Mouse (Mus musculus) activated CD4-positive, CD25-positive, alpha-beta regulatory T cell, adult 4 months (primary cell): Measurements from ENCODE around the gene Ehd4. TPM values are rescaled to one million over a fixed set of nuclear protein-coding genes. Genes with fewer than 3 reads are reported as not detected.

ENCODE experiments used
- ATAC-seq: one replicate; pipeline ENCODE4 v1.8.0; 2017
- polyA plus RNA-seq, 2 experiments: library from polyadenylated mRNA; unstranded; fragments of 100-300 nt; shearing (Covaris generic); gene quantifications; one replicate each; pipeline ENCODE4 v1.2.1; 2017

The Ehd4 gene
- polyA plus RNA-seq, 2 experiments from 2014 or later: 7.2 to 9.1 TPM

- ATAC-seq: no peak
Measured at GRCm38 (mm10) chr2:120068555-120069465, 85.6 kb downstream of the Ehd4 start.

- no peak for ATAC-seq
Measured at GRCm38 (mm10) chr2:120066224-120066623, 88.2 kb downstream of the Ehd4 start.

DNA sequence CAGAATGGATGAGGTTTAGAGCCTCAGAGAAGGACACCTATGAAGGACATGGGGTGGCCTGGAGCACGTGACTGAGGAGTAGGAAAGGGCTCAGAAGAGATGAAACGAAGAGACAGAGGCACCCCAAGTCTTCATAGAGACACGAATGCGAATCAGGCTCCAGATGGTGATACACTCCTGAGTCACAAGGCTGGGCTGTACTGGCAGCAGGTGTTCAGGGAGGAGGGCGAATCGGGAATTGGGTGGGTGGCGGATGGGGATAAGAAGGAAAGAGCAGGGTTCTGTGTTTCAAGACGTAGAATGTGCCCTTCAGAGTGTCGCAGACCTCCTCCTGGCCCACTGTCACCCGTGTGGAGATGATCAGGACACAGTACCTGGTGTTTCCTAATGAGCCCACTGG, 89.2 kb downstream of the Ehd4 start:
- ATAC-seq: no peak

- no peak for ATAC-seq
Measured at GRCm38 (mm10) chr2:120064639-120065038, 89.8 kb downstream of the Ehd4 start.

DNA sequence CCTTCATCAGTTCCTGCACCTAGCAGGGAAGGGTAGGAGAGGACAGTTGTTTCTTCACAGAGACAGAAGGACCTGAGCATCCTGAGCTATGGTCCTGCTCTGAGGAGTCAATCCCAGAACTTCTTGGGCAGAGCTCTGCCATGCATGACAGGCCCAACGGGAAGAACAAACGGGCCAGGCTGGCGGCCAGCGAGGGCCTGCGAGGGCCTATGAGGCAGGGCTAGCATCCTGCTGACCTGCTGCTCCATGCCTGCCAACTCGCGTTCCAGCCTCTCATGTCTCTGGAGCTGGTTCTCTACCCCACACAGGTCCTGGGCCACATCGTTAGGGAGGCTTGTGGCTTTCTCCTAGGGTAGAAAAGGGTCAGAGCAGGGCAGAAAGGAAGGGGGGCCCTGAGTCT, 92.2 kb downstream of the Ehd4 start:
- no peak for ATAC-seq

DNA sequence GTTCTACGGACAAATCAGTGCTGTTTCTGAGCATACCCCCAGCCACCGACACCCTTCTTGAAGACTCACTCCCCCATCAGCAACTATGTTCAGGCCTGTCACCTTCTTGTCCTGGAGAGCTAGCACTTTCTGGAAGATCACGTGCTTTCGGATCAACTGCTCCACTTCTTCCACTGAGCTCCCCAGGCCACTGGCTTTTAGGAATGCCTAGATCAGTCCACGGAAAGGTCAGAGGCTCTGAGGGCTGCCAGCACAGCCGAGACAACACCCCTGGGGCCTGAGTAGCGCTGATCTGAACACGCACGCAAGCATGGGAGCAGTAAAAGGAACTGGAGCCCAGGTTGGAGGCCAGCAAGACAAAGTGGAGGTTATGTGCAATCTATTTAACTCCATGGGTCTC, 93.8 kb downstream of the Ehd4 start:
- no peak for ATAC-seq

- ATAC-seq: no peak
Measured at GRCm38 (mm10) chr2:120060190-120060589, 94.2 kb downstream of the Ehd4 start.

- no peak for ATAC-seq
Measured at GRCm38 (mm10) chr2:120059466-120059865, 94.9 kb downstream of the Ehd4 start.

DNA sequence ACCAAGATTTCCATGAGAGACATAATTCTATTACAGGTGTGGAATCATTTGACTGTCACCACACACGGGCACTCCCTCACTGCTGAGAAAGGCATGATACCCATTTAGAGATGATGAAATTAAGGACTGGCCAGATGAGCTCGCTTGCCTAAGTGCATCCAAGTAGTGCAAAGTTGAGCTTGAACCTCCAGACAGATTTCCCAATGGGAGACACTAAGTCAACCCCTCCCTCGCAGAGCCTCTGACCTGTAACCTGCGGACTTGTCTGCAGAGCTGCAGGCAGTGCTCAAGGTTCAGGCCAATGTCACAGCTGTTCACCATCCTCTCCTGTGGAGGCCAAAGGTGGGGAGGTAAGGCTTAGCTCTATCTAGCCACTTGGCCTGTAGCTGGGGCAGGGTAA, 95.6 kb downstream of the Ehd4 start:
- no peak for ATAC-seq

DNA sequence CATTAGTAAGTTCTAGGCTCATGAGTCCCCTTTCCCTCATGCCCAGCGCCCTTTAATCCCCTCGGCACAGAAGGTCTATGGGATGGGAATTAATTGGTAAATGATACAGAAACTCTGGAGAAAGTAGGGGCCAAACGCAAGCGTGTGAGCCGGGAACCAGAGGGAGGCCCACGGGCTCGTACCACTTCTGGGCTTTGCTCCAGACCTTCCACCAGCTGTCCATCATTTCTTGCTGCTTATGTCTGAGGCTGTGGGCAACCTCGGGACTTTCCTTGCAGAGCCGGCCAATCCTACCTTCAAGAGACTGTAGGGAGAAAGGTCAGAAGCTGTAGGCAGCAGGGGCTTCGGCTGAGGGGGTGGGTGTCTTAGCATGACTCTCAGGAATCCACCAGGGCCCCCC, 98.5 kb downstream of the Ehd4 start:
- ATAC-seq: no peak

GRCm38 (mm10) chr2:120054771-120055552, 99.4 kb downstream of the Ehd4 start:
- no peak for ATAC-seq

DNA sequence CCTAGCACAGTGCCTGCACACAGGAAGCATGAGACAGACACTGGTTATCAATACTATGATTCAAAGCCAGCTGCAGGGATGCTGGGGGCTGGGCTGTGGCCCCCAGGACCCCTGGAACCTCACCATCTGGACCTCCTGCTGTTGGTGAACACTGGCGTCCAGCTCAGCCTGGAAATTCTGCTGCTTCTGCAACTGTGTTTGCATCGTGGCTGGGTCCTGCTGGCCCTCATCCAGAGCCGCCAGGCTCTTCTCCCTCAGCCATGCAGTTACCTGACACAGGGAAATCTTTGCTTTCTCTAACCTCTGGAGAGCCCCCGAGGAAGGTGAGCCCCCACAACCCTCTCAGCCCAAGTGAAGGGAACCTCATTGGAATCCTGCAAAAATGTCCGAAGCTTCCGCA, 103.0 kb downstream of the Ehd4 start:
- ATAC-seq: no peak

DNA sequence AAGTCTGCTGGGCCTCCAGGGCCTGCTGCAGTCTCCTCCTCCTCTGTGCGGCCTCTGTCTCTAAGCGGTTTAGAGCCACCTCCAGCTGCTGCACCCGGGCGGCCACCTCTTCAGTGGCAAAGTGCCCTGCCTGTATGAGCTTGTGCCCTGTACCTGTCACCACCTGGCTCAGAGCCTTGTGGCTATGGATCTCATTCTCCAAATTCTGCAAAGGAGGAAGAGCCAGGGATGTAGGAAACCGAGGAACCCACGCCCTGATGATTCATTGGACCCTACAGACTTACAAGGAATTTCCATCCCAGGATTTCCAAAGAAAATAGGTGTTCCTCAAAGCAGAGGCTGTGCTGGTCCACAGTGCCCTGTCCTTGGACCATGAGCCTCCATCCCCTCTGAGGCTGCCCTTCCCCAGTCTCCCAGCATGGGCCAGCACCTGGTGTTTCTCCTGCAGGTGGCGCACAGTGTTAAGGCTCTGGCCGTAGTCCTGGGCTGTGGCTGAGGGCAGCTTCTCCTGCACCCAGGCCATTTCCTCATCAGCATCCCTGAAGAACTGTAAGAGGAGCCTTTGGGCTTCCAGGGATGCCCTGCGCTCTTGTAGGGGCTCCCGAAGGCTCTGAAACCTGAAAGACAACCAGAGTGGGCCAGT, 104.7 kb downstream of the Ehd4 start:
- ATAC-seq: no peak

DNA sequence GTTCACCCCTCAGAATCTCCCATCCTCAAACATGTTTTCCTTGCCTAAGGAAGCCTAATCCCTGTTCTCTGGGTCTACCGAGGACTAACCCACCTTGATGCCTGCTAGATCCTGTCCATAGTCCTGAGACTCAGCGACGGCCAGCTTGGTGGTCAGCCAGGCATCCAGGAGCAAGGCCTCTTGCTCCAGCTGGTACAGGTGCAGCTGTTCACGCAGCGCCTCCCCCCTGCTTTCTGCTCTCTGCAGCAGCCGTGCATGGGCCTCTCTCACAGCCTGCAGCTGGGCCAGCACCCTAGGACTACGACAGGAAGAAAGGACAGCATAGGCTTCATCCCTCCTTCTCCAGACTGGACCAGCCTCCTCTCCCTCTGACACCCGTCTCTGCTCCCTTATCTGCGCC, 106.2 kb downstream of the Ehd4 start:
- no peak for ATAC-seq

- no peak for ATAC-seq
Measured at GRCm38 (mm10) chr2:120046486-120047310, 107.7 kb downstream of the Ehd4 start.

- no peak for ATAC-seq
Measured at GRCm38 (mm10) chr2:120044676-120045075, 109.7 kb downstream of the Ehd4 start.

DNA sequence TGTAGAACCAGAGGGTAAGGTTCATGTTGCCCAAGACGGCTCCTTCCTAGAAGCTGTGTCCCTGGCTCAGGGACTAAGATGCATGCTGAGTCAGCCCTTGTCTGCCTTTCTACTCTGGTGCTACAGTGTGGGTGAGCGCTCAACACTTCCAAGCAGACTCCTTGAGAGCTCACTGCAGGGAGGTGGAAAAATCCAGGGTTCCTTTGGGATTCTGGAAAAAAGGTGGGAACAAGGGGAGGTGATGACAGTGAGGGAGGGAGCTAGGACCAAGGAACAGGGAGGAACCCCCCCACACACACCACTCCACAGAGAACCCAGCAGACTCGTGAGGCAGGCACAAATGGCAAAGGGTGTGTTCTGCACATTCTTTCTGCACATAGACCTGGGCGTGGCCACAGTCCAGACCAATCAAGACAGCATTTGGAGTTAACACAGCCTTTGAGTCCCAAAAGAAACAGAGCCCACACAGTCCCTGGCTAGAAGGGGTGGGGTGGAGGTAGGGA, 110.3 kb downstream of the Ehd4 start:
- no peak for ATAC-seq

- ATAC-seq: no peak
Measured at GRCm38 (mm10) chr2:120040991-120041390, 113.4 kb downstream of the Ehd4 start.
